Mouse (Mus musculus): ENCODE data around the gene Spock3. TPM values are rescaled to one million over a fixed set of nuclear protein-coding genes. Genes with fewer than 3 reads are reported as not detected.

The Spock3 gene
- not detected for total RNA-seq (2023)

GRCm38 (mm10) chr8:62950709-62951108 is at the start of gene Spock3:
TSS of gene Spock3 (plus strand) at chr8:62951009.

